Mouse (Mus musculus) lung, adult 2 months (tissue): ENCODE measurements around the gene Drg1.

ENCODE experiments used
- CTCF ChIP-seq: fragments of 200-500 bp; IDR thresholded peaks from 2 replicates; pipeline ENCODE4 v1.5.1; 2011; ENCODE audit warnings: mild to moderate bottlenecking, low read length, control low read depth; ENCODE audit not compliant: insufficient read depth
- POLR2A ChIP-seq: fragments of 200-500 bp; IDR thresholded peaks from 2 replicates; pipeline ENCODE4 v1.6.1; 2011; ENCODE audit warnings: low read depth, mild to moderate bottlenecking, control low read depth, low read length, borderline replicate concordance; ENCODE audit errors: extremely low read depth

- no peak for TF ChIP-seq CTCF
- no peak for TF ChIP-seq POLR2A
Measured at GRCm38 (mm10) chr11:3235277-3235676, 30.9 kb downstream of the Drg1 start.
